Mouse (Mus musculus) heart, postnatal 10 days (tissue): ENCODE measurements at regions not wholly inside any gene's neighbourhood (a gene's known extent, or its start where the extent isn't known, plus 50 kb on each side); places are given as distances from the start of the nearest gene placed in this dataset.
A peak's percentile ranks its signal among the peaks of the same experiment; 100 is the strongest.

ENCODE experiments used
- DNase-seq, 2 experiments: peaks; one replicate each; pipeline ENCODE4 v3.0.0; 2021
- intact Hi-C: fragments of 180-260 bp; cut with DNase I; formaldehyde crosslinking; loops from one replicate; pipeline ENCODE4 v1.15.1; 2025

- intact Hi-C loops = no loop called here
- DNase-seq = no peak
Measured at GRCm38 (mm10) chr8:25463532-25463931, 639.4 kb upstream of the Adam5 start.

- intact Hi-C loops = no loop called here
- DNase-seq = no peak
Measured at GRCm38 (mm10) chr8:25462492-25462891, 638.3 kb upstream of the Adam5 start.

GRCm38 (mm10) chr8:25455644-25456043, 631.5 kb upstream of the Adam5 start:
- no peak for DNase-seq
- intact Hi-C loops = no loop called here

GRCm38 (mm10) chr8:25454972-25455371, 630.8 kb upstream of the Adam5 start:
- no peak for DNase-seq
- intact Hi-C loops = no loop called here

GRCm38 (mm10) chr8:25453826-25454225, 629.7 kb upstream of the Adam5 start:
- no peak for DNase-seq
- intact Hi-C loops = no loop called here

GRCm38 (mm10) chr8:25450544-25450943, 626.4 kb upstream of the Adam5 start:
- no peak for DNase-seq
- intact Hi-C loops = no loop called here

GRCm38 (mm10) chr8:25449590-25449989, 625.4 kb upstream of the Adam5 start:
- no peak for DNase-seq
- intact Hi-C loops = no loop called here

GRCm38 (mm10) chr8:25447900-25448299, 623.7 kb upstream of the Adam5 start:
- DNase-seq = no peak
- intact Hi-C loops = no loop called here

GRCm38 (mm10) chr8:25445968-25446367, 621.8 kb upstream of the Adam5 start:
- intact Hi-C loops = no loop called here
- DNase-seq = no peak

GRCm38 (mm10) chr8:25445054-25445453, 620.9 kb upstream of the Adam5 start:
- intact Hi-C loops = no loop called here
- DNase-seq = no peak

GRCm38 (mm10) chr8:25443552-25443951, 619.4 kb upstream of the Adam5 start:
- no peak for DNase-seq
- intact Hi-C loops = no loop called here

GRCm38 (mm10) chr8:25441057-25441441, 616.9 kb upstream of the Adam5 start:
- DNase-seq = no peak
- intact Hi-C loops = no loop called here

GRCm38 (mm10) chr8:25440391-25441056, 616.4 kb upstream of the Adam5 start:
- DNase-seq = peak in 1 of 2 experiments; percentile 15
- intact Hi-C loops = no loop called here

GRCm38 (mm10) chr8:25439971-25440370, 615.8 kb upstream of the Adam5 start:
- intact Hi-C loops = no loop called here
- DNase-seq = no peak

- intact Hi-C loops = no loop called here
- DNase-seq = no peak
Measured at GRCm38 (mm10) chr8:25438021-25438620, 614.0 kb upstream of the Adam5 start.

GRCm38 (mm10) chr8:25437178-25437577, 613.0 kb upstream of the Adam5 start:
- intact Hi-C loops = no loop called here
- DNase-seq = no peak

GRCm38 (mm10) chr8:25430552-25430951, 606.4 kb upstream of the Adam5 start:
- intact Hi-C loops = no loop called here

GRCm38 (mm10) chr8:25429846-25430482, 605.8 kb upstream of the Adam5 start:
- intact Hi-C loops = no loop called here
- DNase-seq = no peak

More at GRCm38 (mm10) chr8:25430552-25430951, 606.4 kb upstream of the Adam5 start:
- no peak for DNase-seq

- DNase-seq = no peak
- intact Hi-C loops = no loop called here
Measured at GRCm38 (mm10) chr8:25428761-25429160, 604.6 kb upstream of the Adam5 start.

- DNase-seq = no peak
- intact Hi-C loops = no loop called here
Measured at GRCm38 (mm10) chr8:25426207-25426606, 602.0 kb upstream of the Adam5 start.

GRCm38 (mm10) chr8:25421478-25421877, 597.3 kb upstream of the Adam5 start:
- intact Hi-C loops = no loop called here
- no peak for DNase-seq

- DNase-seq = no peak
- intact Hi-C loops = no loop called here
Measured at GRCm38 (mm10) chr8:25410536-25410935, 586.4 kb upstream of the Adam5 start.
